Mouse (Mus musculus) 3T3-L1 (cell line): ENCODE results near the gene Gm19402.

ENCODE experiments used
- DNase-seq: peaks from one replicate; pipeline ENCODE4 v3.0.0-alpha.2; 2015; ENCODE audit warnings: low read depth, low spot score

Gm19402 gene

DNA sequence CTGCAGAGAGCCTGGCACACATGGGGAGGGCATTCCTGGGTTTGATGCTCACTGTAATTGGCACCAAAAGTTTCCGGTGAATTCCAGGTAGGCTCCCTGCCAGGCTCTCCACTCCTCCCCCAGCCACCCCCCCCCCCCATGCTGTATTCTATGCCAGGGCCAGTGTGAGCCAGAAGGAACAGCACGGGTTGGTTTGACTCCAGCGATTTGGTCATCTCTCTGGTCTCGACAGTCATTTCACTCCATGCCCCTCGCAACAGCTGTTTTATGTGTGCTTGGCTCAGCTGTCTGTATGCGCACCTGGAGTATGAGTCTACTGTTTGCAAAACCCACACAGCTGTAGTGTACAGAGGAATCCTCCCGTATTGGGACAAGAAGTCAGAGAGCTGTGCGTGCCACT lies 24.2 kb downstream of the Gm19402 start:
- DNase-seq: no peak

DNA sequence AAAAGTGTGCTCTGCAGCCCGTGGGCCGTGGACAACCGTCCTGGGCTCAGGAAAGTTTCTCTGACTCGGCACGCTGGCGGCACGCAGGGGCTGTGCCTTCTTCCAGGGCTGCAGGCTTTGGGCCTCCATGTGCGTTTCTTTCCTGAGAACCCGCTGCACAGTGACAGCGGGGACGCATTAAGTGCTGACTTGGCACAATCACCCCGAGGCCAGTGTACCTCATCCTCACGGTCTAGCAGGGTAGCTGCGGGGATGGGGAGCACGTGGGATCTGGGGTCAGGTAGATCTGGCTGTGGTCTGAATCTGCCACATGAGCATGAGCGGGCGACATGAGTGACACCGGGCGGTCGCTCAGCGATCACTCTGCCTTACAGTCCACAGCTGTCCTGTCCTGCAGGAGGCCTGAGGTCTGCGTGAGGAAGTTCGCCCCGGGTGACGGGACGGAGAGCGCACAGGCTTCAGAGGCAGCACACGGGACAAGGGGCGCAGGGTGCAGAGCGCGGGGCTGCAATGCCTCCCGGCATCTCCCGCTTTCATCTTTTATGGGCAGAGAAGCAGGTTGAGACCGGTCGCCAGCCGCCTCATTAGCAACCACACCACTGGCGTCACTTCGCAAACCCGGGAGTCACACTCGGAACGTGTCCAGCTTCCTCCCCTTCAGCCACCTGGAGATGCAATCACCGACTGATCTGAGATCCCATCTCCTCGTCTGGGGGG lies 26.4 kb downstream of the Gm19402 start:
- no peak for DNase-seq

DNA sequence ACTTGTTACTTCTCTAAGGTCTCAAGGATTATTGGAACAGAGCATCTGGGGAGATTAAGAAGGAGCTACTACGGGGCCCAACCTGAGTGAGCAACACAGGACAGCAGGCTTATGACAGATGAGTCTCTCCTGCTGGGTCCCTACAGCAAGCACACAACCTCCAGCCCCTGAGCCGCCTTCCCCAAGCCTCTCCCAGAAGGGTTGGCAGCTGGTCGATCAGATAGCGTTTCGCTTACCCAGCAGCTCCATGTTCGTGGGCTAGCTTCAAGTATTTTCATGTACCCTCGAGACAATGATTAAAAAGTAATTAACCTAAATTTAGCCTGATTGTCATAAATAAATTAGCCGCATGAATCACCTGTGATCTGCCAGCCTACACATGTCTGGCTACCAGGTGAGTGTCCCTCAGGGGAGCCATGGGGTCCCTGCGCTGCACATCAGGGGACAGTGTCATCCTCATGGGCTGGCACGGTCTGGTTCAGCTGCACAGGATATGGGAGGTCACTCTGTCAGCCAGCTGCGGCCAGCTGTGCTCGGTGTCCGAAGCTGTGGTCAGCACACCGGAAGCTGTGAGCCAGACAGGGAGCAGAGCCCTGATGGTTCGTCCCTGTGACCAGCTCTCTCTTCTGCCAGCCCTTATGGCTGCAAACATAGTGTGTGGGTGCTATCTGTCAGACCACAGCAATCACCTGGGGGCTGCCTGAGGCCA lies 32.1 kb downstream of the Gm19402 start:
- DNase-seq: no peak

DNA sequence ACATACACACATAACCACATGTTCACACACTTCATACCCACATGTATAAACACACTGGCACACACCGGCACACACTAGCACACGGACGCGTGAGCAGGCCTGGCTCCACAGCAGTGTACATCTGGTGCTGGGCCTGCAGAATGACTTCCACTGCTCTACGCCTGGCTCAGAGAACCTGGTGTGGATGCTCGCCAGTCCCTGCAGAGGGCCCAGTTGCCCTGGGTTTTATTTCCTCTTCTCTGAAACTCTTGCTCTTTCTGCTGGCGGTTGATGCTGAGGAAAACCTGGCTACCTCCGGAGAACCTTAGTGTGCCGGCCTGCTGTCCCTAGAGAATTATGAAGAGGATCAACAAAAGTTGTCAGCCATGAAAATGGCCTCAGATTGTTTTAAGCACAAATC lies 38.5 kb downstream of the Gm19402 start:
- no peak for DNase-seq

- DNase-seq: no peak
Observed at GRCm38 (mm10) chr10:77647901-77648300, 42.7 kb downstream of the Gm19402 start.

DNA sequence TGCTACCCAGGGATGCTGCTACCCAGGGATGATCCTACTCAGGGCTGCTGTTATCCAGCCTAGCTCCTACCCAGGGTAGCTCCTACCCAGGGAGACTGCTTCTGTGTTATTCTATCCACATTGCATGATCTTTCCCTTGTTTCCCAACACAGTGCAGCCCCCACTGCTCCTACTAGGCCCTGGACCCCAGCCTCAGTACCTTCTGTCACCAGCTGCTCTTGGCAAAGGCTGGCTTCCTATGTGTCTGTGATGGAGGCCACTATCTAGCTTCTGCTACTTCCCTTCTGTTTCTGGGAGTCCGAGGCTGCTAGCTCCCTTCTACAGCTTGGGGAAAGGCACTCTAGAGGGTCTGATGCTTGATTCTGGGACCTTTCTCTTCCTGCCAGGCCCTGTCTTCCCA lies 43.1 kb downstream of the Gm19402 start:
- no peak for DNase-seq

GRCm38 (mm10) chr10:77645571-77645970 lies 45.0 kb downstream of the Gm19402 start:
- no peak for DNase-seq

GRCm38 (mm10) chr10:77643160-77643559 lies 47.4 kb downstream of the Gm19402 start:
- DNase-seq: no peak
